Mouse (Mus musculus): ENCODE results near the gene Prpsap1. TPM values are rescaled to one million over a fixed set of nuclear protein-coding genes. Genes with fewer than 3 reads are reported as not detected.
"Not testable (repeated sequence)": the region's sequence is repeated elsewhere in the genome, so short reads cannot be mapped to it uniquely, and the experiment has no call there.

The Prpsap1 gene
- polyA plus RNA-seq, 1 experiment from 2014 or later, result 64.4 TPM

- Histone ChIP-seq H3K9me3 (ENCODE audit: low read length) (no peaks in the 10 kb centered on the region), H3K27ac (ENCODE audit: low read depth) (no peak overlapping the region), H3K4me1 (ENCODE audit: insufficient read depth) (peaks cover 43% of the 10 kb centered on the region), H3K36me3 (replicated peaks; ENCODE audit: insufficient read depth, low read length) (peaks cover 10% of the 10 kb centered on the region), H3K27me3 (ENCODE audit: insufficient read depth, low read length) (no peaks in the 10 kb centered on the region), H3K9ac (replicated peaks) (0 out of 2 replicates have a peak overlapping the region, but pooled peaks have one; percentile 34), H3K4me3 (ENCODE audit: low read depth, low read length) (peak overlapping the region; percentile 22; the same call in 1 of the 2 replicates), H3K4me2 (ENCODE audit: low read depth, low read length) (peak overlapping the region; percentile 31)
- ATAC-seq, result no peak
- TF ChIP-seq CTCF (IDR thresholded peaks at IDR 0.05; ENCODE audit: low read depth), result no peak
- no peak for TF ChIP-seq EP300 (IDR thresholded peaks at IDR 0.05; ENCODE audit: low read depth)
- WGBS (ENCODE audit: insufficient replicate concordance), result 35% methylated on average over 22 of the region's 22 CpGs
- DNase-seq, result no peak
Observed at GRCm38 (mm10) chr11:116430723-116431427, 63.1 kb downstream of the Prpsap1 start.

DNA sequence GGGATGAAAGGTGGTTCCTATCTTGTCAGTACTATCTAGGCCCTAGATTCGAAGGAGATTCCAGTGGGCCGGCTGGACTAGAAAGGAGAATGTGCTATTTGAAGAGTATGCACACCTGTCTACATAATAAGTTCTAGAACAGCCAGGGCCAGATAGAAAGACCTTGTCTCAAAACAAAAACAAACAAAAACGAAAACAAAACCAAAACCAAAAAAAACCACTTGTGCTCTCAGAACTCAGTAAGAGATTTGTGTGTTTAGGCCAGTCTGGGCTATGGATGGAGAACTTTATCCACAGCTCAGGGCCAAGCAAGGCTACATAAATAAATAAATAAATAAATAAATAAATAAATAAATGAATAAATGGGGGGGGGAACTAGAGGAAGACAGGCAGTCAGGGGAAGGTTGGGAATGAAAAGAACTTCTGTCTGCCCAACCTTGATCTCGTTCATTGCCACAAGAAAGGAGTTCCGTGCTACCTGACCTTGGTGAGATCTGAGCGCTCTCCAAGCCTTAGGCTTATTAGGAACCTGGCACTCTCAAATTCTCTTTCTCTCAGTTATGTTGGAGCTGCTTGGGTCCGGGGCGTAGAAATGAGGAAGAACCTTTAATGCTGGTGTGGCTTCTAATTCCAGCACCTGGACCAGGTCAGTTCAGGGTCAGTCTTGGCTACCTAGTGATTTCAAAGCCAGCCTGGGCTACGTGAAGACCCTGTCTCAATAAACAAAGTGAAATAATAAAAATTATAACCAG is 64.0 kb downstream of the Prpsap1 start:
- H3K36me3 ChIP-seq (replicated peaks; ENCODE audit: insufficient read depth, low read length), result peaks cover 1% of the 10 kb centered on the region

DNA sequence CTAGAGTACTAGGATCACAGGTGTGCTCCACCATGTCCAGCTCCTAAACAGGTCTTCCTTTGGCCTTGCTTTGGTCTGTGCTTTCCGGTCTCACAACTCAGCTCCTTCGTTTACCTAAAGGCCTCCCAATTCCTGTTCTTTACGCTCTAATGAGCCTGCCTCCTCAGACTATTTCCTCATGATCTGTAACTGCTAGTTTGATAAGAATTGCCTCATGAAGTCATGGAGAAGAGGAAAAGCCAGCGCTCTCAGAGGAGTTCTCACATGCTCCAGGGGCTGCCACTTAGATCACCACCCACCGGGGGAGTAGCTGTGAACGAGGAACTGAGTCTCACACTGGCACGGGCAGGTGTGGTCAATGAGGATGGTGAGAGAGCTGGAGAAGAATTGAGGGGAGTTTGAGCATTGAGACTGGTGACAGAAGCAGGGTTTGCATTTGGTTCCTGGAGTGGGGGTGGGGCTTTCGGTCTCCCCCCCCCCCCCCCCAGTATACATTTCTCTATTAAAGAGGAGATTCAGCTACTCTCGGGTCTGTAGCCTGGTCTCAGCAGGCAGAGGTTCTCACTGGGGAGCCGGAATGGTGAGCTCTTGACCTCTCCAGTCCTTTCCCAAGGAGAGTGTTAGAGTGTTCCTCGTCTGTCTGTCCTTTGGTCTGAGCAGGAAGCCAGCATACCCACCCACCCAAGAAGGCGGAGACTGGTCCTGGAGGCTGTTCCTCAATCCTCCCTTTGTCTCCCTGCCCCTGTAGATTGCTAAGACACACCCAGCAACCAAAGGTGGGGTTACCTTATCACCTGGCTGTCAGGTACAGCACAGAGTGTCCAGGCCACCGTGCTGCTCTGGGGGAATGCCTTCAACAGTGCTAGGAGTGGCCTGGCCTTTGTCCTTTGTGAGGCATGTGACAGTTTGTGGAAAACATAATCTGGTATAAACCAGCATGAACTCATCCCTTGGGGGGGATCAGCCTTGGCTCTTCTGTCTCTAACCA is 64.8 kb downstream of the Prpsap1 start:
- WGBS (ENCODE audit: insufficient replicate concordance), result 35% methylated on average over 13 of the region's 13 CpGs
- H3K4me1 ChIP-seq (ENCODE audit: insufficient read depth), result peaks cover 37% of the 10 kb centered on the region
- H3K27ac ChIP-seq (ENCODE audit: low read depth), result 0 out of 2 replicates have a peak overlapping the region, but pooled peaks have one; percentile 1
- H3K27me3 ChIP-seq (ENCODE audit: insufficient read depth, low read length), result no peaks in the 10 kb centered on the region
- DNase-seq (peak; percentile 18), ATAC-seq (no peak)
- no peak overlapping the region for H3K4me3 ChIP-seq (ENCODE audit: low read depth, low read length)
- peak overlapping the region; percentile 31 for H3K4me2 ChIP-seq (ENCODE audit: low read depth, low read length)
- H3K36me3 ChIP-seq (replicated peaks; ENCODE audit: insufficient read depth, low read length), result no peaks in the 10 kb centered on the region
- no peak for TF ChIP-seq CTCF (IDR thresholded peaks at IDR 0.05; ENCODE audit: low read depth)
- peak; percentile 7; the same call in 1 of the 2 replicates for TF ChIP-seq EP300 (IDR thresholded peaks at IDR 0.05; ENCODE audit: low read depth)
- peak overlapping the region; percentile 38; the same call in 1 of the 2 replicates for H3K9ac ChIP-seq (replicated peaks)
- H3K9me3 ChIP-seq (ENCODE audit: low read length), result no peaks in the 10 kb centered on the region

More for the DNA sequence above, 64.0 kb downstream of the Prpsap1 start:
- H3K4me2 ChIP-seq (ENCODE audit: low read depth, low read length), result peak overlapping the region; percentile 31
- no peak for ATAC-seq
- WGBS (ENCODE audit: insufficient replicate concordance), result 69% methylated on average over 9 of the region's 9 CpGs
- no peak overlapping the region for H3K4me3 ChIP-seq (ENCODE audit: low read depth, low read length)
- no peak for DNase-seq
- TF ChIP-seq EP300 (IDR thresholded peaks at IDR 0.05; ENCODE audit: low read depth), result no peak
- TF ChIP-seq CTCF (IDR thresholded peaks at IDR 0.05; ENCODE audit: low read depth), result no peak
- H3K9me3 ChIP-seq (ENCODE audit: low read length), result no peaks in the 10 kb centered on the region
- H3K9ac ChIP-seq (replicated peaks), result no peak overlapping the region; the same call in 1 of the 2 replicates
- H3K4me1 ChIP-seq (ENCODE audit: insufficient read depth), result peaks cover 35% of the 10 kb centered on the region
- no peaks in the 10 kb centered on the region for H3K27me3 ChIP-seq (ENCODE audit: insufficient read depth, low read length)
- H3K27ac ChIP-seq (ENCODE audit: low read depth), result 0 out of 2 replicates have a peak overlapping the region, but pooled peaks have one; percentile 30

- no peak overlapping the region for H3K4me3 ChIP-seq (ENCODE audit: low read depth, low read length)
- 56% methylated on average over 6 of the region's 6 CpGs for WGBS (ENCODE audit: insufficient replicate concordance)
- TF ChIP-seq CTCF (IDR thresholded peaks at IDR 0.05; ENCODE audit: low read depth), result no peak
- TF ChIP-seq EP300 (IDR thresholded peaks at IDR 0.05; ENCODE audit: low read depth), result no peak
- no peak overlapping the region for H3K27ac ChIP-seq (ENCODE audit: low read depth)
- H3K4me2 ChIP-seq (ENCODE audit: low read depth, low read length), result no peak overlapping the region
- DNase-seq, result no peak
- H3K27me3 ChIP-seq (ENCODE audit: insufficient read depth, low read length), result no peaks in the 10 kb centered on the region
- no peaks in the 10 kb centered on the region for H3K9me3 ChIP-seq (ENCODE audit: low read length)
- no peaks in the 10 kb centered on the region for H3K36me3 ChIP-seq (replicated peaks; ENCODE audit: insufficient read depth, low read length)
- no peak for ATAC-seq
- H3K9ac ChIP-seq (replicated peaks), result no peak overlapping the region
- peaks cover 36% of the 10 kb centered on the region for H3K4me1 ChIP-seq (ENCODE audit: insufficient read depth)
Observed at GRCm38 (mm10) chr11:116426852-116427575, 67.0 kb downstream of the Prpsap1 start.

DNA sequence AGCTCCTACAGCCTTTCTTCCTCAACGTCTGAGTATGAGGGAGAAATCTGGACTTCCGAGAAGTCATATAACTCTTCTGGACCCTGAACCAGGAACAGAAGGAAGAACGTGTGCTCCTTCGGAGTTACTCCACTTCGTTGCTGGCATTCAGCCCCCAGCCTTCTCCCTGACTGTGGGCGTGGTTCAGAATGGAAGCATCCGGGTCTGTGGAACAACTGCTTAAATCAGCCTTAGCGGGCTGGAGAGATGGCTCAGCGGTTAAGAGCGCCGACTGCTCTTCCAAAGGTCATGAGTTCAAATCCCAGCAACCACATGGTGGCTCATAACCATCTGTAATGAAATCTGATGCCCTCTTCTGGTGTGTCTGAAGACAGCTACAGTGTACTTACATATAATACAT is 67.7 kb downstream of the Prpsap1 start:
- not testable (repeated sequence) for H3K36me3 ChIP-seq (replicated peaks; ENCODE audit: insufficient read depth, low read length); H3K27ac ChIP-seq (ENCODE audit: low read depth); H3K4me3 ChIP-seq (ENCODE audit: low read depth, low read length); H3K27me3 ChIP-seq (ENCODE audit: insufficient read depth, low read length); H3K9ac ChIP-seq (replicated peaks); ATAC-seq; H3K9me3 ChIP-seq (ENCODE audit: low read length); H3K4me2 ChIP-seq (ENCODE audit: low read depth, low read length); DNase-seq
- H3K4me1 ChIP-seq (ENCODE audit: insufficient read depth), result peaks cover 34% of the 10 kb centered on the region
- 81% methylated on average over 11 of the region's 11 CpGs for WGBS (ENCODE audit: insufficient replicate concordance)
